ENCODE assay signal across 20 mouse cellular contexts in genomic region chr6:125524027-125524426, GRCm38 (mm10). TPM values are rescaled to one million over a fixed set of nuclear protein-coding genes. Genes with fewer than 3 reads are reported as not detected.
DNase-seq lines count a peak whose midpoint lies in the region; ATAC-seq lines count a peak whose summit lies in the region.
"Had no signal": no experiment of that assay in that cellular context is flagged by ENCODE, and none has a peak within 500 bp of the region (broad histone marks: within the 10 kb centered on the region; RNA-seq: fewer than 3 reads in every experiment).

No protein-coding gene starts in this region.

- ATAC-seq in megakaryocyte, adult 5-6 weeks (ENCODE audit: poor library complexity, severe bottlenecking), result peak; percentile 62
- ATAC-seq in neutrophil, adult 5-6 weeks (ENCODE audit: extremely low read depth, insufficient number of reproducible peaks, low FRiP score, poor library complexity, severe bottlenecking), result peak; percentile 61; the same call in 1 of the 2 replicates
- ATAC-seq: forebrain, embryonic 16.5 days; intestine, embryonic 15.5 days; liver, postnatal 0 days; lung, postnatal 0 days had no signal

- peak; percentile 23 for DNase-seq in CD4-positive helper T cell, adult 2 months (ENCODE audit: low read depth, low spot score)
- peak; percentile 23 for DNase-seq in T-cell, adult 2 months (ENCODE audit: low spot score)
- no peak for DNase-seq in right cerebral cortex, postnatal 10 days (ENCODE audit: low spot score in 2 of 2)
- no peak for DNase-seq in ovary, adult 18-20 months (ENCODE audit: low spot score)
- DNase-seq in lung, postnatal 10 days, result no peak
- DNase-seq: cerebellum, adult 11-12 months; cerebellum, postnatal 10 days; gastrocnemius, postnatal 10 days; heart, adult 2 months; kidney, postnatal 25 days; layer of hippocampus, postnatal 36 days; liver, postnatal 0 days; midbrain, embryonic 14.5 days; right cerebral cortex, postnatal 14 days; thymus, adult 18-20 months had no signal

RNA-seq across cellular contexts. Expression of gene Vwf, which starts 22.5 kb away (rescaled TPM):
- 0.18 and 1.6 TPM in 2 replicates for total RNA-seq in megakaryocyte, adult 5-6 weeks (2015)
- 0.26 and 0.49 TPM in 2 replicates for total RNA-seq in megakaryocyte, adult 5-6 weeks (2017)
- total RNA-seq in neutrophil, adult 5-6 weeks (2017), result 5.7 and 8.6 TPM in 2 replicates

RNA-seq across cellular contexts. Expression of gene Cd9, which starts 29.4 kb away (rescaled TPM):
- 100 and 106 TPM in 2 replicates for total RNA-seq in megakaryocyte, adult 5-6 weeks (2015)
- total RNA-seq in megakaryocyte, adult 5-6 weeks (2017), result 65.5 and 74.0 TPM in 2 replicates
- 199 and 205 TPM in 2 replicates for total RNA-seq in neutrophil, adult 5-6 weeks (2017)

Comparison
In these comparisons a context has a peak if more than half of its experiments do, and no peak if none do; other contexts are left out.
1. DNase-seq: peak in CD4-positive helper T cell, adult 2 months (single experiment) and T-cell, adult 2 months (single experiment); none in right cerebral cortex, postnatal 10 days (0 of 2), ovary, adult 18-20 months (single experiment) and lung, postnatal 10 days (single experiment).